Mouse (Mus musculus) liver, adult 2 months (tissue): ENCODE measurements at regions not wholly inside any gene's neighbourhood (a gene's known extent, or its start where the extent isn't known, plus 50 kb on each side); places are given as distances from the start of the nearest gene placed in this dataset.

ENCODE experiments used
- DNase-seq: peaks from one replicate; pipeline ENCODE4 v3.0.0-alpha.2; 2011; ENCODE audit warnings: low read depth, low spot score; ENCODE audit errors: extremely low read depth
- H3K27ac ChIP-seq: fragments of 200-500 bp; replicated peaks from 2 replicates; pipeline ENCODE4 v1.5.1; 2012; ENCODE audit warnings: low read depth, mild to moderate bottlenecking, control low read depth, inconsistent platforms, low read length; ENCODE audit not compliant: insufficient read depth
- H3K27me3 ChIP-seq: fragments of 200-500 bp; 2 replicates; pipeline ENCODE4 v1.6.1; 2012; ENCODE audit warnings: mild to moderate bottlenecking, moderate library complexity, low read length, inconsistent platforms; ENCODE audit not compliant: control insufficient read depth, insufficient read depth
- H3K36me3 ChIP-seq: fragments of 200-500 bp; 2 replicates; pipeline ENCODE4 v1.6.1; 2012; ENCODE audit warnings: low read length, inconsistent platforms; ENCODE audit not compliant: control insufficient read depth, insufficient read depth
- H3K4me1 ChIP-seq: fragments of 200-500 bp; 2 replicates; pipeline ENCODE4 v1.6.1; 2011; ENCODE audit warnings: low read length; ENCODE audit not compliant: control insufficient read depth, insufficient read depth
- H3K4me3 ChIP-seq: fragments of 200-500 bp; 2 replicates; pipeline ENCODE4 v1.5.1; 2011; ENCODE audit warnings: low read depth, mild to moderate bottlenecking, control low read depth, low read length, moderate library complexity; ENCODE audit not compliant: insufficient read depth
- H3K79me2 ChIP-seq: fragments of 200-500 bp; 2 replicates; pipeline ENCODE4 v1.6.1; 2012; ENCODE audit warnings: inconsistent platforms, mild to moderate bottlenecking, low read length, moderate library complexity; ENCODE audit not compliant: control insufficient read depth, insufficient read depth
- H3K9ac ChIP-seq: fragments of 200-500 bp; 2 replicates; pipeline ENCODE4 v1.6.1; 2012; ENCODE audit warnings: low read depth, mild to moderate bottlenecking, control low read depth, inconsistent platforms, low read length
- CTCF ChIP-seq: fragments of 200-500 bp; IDR thresholded peaks from 2 replicates; pipeline ENCODE4 v1.5.1; 2011; ENCODE audit warnings: low read depth, low read length, control low read depth
- POLR2A ChIP-seq: fragments of 200-500 bp; IDR thresholded peaks from 2 replicates; pipeline ENCODE4 v1.6.1; 2011; ENCODE audit warnings: low read length, control low read depth; ENCODE audit not compliant: insufficient read depth; ENCODE audit errors: extremely low read depth
- WGBS: fragments of 180-500 bp; shearing (Covaris S2); methylation state at CpG from one replicate; pipeline ENCODE4 v1.1.7; 2018; 5-methylcytosine and 5-hydroxymethylcytosine counted together

GRCm38 (mm10) chr4:22106883-22107282, 175.8 kb downstream of the Faxc start:
- no peak for TF ChIP-seq CTCF
- TF ChIP-seq POLR2A: no peak
- Histone ChIP-seq H3K4me3 (no peak overlapping the region), H3K9ac (no peak overlapping the region), H3K27ac (no peak overlapping the region), H3K79me2 (no peaks in the 10 kb centered on the region), H3K36me3 (no peaks in the 10 kb centered on the region), H3K27me3 (no peaks in the 10 kb centered on the region), H3K4me1 (no peaks in the 10 kb centered on the region)
- 80% methylated on average over 9 of the region's 9 CpGs for WGBS
- no peak for DNase-seq

DNA sequence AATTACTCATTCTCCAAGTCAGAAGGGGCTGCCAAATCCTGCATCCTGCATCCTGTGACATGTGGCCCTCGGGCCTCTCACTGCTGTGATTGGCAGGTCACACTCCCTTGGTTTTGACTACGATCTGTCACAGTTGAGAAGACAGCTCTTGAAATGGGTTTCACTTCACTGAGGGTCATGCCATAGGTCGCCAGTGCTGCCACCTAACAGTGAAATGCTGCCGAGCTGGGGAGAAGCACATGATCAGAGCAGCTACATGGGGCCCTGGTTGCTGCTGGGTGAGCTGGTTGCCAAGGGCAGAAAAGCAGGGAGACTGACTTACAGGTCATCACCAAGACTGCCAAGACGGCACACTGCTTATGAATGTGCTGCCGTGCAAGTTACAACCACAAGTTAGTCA, 178.3 kb downstream of the Faxc start:
- DNase-seq: no peak
- H3K36me3 ChIP-seq: no peaks in the 10 kb centered on the region
- H3K9ac ChIP-seq: no peak overlapping the region
- no peaks in the 10 kb centered on the region for H3K79me2 ChIP-seq
- 54% methylated on average over 6 of the region's 6 CpGs for WGBS
- no peak overlapping the region for H3K27ac ChIP-seq
- TF ChIP-seq POLR2A: no peak
- no peak for TF ChIP-seq CTCF
- H3K4me3 ChIP-seq: no peak overlapping the region
- H3K4me1 ChIP-seq: no peaks in the 10 kb centered on the region
- H3K27me3 ChIP-seq: no peaks in the 10 kb centered on the region

DNA sequence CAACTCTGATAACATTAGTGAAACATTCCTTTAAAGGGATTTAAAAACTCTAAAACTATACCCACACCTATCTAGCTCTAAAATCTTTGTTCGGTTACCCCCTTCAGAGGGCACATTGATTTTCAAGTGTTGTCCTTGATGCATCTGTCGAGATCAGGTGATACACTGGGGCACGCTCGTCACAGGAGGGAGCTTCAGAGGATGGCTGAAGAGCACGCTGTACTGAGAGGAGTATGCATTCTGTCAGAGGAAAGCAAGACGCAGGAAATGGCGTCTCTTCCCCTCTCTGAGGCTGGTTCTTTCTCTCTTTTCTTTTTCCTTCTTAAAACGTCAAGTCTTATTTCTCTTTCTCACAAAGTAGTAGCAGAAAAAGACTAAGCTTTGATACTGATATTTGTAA, 179.3 kb downstream of the Faxc start:
- Histone ChIP-seq H3K79me2 (no peaks in the 10 kb centered on the region), H3K9ac (no peak overlapping the region), H3K36me3 (no peaks in the 10 kb centered on the region), H3K27me3 (no peaks in the 10 kb centered on the region), H3K4me3 (no peak overlapping the region), H3K4me1 (no peaks in the 10 kb centered on the region), H3K27ac (no peak overlapping the region)
- 23% methylated on average over 8 of the region's 8 CpGs for WGBS
- TF ChIP-seq CTCF: no peak
- no peak for TF ChIP-seq POLR2A
- DNase-seq: no peak

GRCm38 (mm10) chr4:22112209-22112608, 181.1 kb downstream of the Faxc start:
- Histone ChIP-seq H3K36me3 (no peaks in the 10 kb centered on the region), H3K27me3 (no peaks in the 10 kb centered on the region), H3K4me3 (no peak overlapping the region), H3K9ac (no peak overlapping the region), H3K79me2 (no peaks in the 10 kb centered on the region), H3K4me1 (no peaks in the 10 kb centered on the region), H3K27ac (no peak overlapping the region)
- WGBS: 76% methylated on average over 5 of the region's 5 CpGs
- no peak for DNase-seq
- TF ChIP-seq CTCF (no peak), POLR2A (no peak)

GRCm38 (mm10) chr4:22114451-22114850, 183.3 kb downstream of the Faxc start:
- Histone ChIP-seq H3K79me2 (no peaks in the 10 kb centered on the region), H3K9ac (no peak overlapping the region), H3K4me3 (no peak overlapping the region), H3K4me1 (no peaks in the 10 kb centered on the region), H3K36me3 (no peaks in the 10 kb centered on the region), H3K27me3 (no peaks in the 10 kb centered on the region), H3K27ac (no peak overlapping the region)
- no peak for TF ChIP-seq POLR2A
- no peak for TF ChIP-seq CTCF
- DNase-seq: no peak

DNA sequence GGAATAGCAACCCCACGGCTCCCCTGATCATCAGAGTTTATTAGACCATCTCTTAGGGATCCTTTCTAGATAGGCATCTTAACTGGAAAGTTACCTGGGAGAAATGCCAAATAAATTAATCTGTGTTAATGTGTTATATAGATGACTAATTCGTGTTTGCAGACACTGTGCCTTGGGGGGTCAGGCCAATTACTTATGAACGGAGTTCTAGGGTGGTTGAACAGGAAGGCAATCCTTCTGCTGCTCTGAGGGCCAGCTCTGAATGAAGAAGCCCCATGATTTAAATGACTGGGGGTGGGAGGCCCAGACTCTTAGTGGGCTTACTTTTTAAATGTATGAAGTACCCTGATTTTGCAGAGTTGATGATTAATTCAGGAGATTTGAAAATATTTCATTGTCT, 188.7 kb downstream of the Faxc start:
- 55% methylated on average over 3 of the region's 3 CpGs for WGBS
- H3K79me2 ChIP-seq: no peaks in the 10 kb centered on the region
- H3K4me1 ChIP-seq: no peaks in the 10 kb centered on the region
- H3K4me3 ChIP-seq: no peak overlapping the region
- no peak overlapping the region for H3K27ac ChIP-seq
- no peak for DNase-seq
- H3K27me3 ChIP-seq: no peaks in the 10 kb centered on the region
- TF ChIP-seq POLR2A (no peak), CTCF (no peak)
- H3K9ac ChIP-seq: no peak overlapping the region
- no peaks in the 10 kb centered on the region for H3K36me3 ChIP-seq
